Mouse (Mus musculus): ENCODE results near the gene Zfp853.

The Zfp853 gene

GRCm38 (mm10) chr5:143293404-143293803 lies at the start of gene Zfp853:
TSS of gene Zfp853 (minus strand) at chr5:143293623.
- DNase-seq (ENCODE audit: low spot score), result no peak

- no peak for DNase-seq (ENCODE audit: low spot score)
These were observed 46.2 kb upstream of the Zfp853 start for GRCm38 (mm10) chr5:143339603-143340002.

DNA sequence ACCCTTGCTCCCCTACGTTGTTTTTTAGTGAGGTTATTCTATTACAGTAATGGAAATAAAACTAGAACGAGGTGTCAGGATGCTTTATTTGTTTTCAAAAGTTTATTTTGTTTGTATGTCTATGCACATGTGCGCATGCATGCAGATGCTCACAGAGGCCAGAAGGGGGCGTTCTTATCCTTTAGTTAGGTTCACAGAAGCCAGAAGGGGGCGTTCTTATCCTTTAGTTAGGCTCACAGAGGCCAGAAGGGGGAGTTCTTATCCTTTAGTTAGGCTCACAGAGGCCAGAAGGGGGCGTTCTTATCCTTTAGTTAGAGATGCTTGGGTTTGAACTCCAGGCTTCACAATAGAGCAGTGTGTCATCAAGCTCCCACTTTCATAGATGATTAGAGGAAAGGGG lies 43.1 kb upstream of the Zfp853 start:
- no peak for DNase-seq (ENCODE audit: low spot score)

- DNase-seq (ENCODE audit: low spot score), result no peak
These were observed 41.7 kb upstream of the Zfp853 start for GRCm38 (mm10) chr5:143335089-143335460.

GRCm38 (mm10) chr5:143334418-143335088 lies 41.1 kb upstream of the Zfp853 start:
- DNase-seq (ENCODE audit: low spot score), result no peak

DNA sequence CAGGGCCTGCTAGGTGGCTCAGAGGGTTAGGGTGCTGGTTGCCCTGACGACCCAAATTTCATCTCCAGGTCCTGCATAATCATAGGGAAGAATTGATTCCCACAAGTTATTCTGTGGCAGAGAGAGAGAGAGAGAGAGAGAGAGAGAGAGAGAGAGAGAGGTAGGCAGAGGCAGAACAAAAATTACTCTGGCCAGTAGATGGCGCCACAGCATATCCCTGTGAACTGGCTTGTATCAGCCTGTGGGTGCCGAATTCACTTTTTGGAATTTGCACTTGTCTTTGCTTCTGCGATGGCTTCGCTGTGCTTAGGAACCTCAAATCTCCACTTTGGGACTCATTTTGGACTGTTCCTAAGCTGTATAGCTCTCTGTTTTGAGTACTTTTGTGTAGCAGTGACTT lies 40.4 kb upstream of the Zfp853 start:
- DNase-seq (ENCODE audit: low spot score), result peak; percentile 32

DNA sequence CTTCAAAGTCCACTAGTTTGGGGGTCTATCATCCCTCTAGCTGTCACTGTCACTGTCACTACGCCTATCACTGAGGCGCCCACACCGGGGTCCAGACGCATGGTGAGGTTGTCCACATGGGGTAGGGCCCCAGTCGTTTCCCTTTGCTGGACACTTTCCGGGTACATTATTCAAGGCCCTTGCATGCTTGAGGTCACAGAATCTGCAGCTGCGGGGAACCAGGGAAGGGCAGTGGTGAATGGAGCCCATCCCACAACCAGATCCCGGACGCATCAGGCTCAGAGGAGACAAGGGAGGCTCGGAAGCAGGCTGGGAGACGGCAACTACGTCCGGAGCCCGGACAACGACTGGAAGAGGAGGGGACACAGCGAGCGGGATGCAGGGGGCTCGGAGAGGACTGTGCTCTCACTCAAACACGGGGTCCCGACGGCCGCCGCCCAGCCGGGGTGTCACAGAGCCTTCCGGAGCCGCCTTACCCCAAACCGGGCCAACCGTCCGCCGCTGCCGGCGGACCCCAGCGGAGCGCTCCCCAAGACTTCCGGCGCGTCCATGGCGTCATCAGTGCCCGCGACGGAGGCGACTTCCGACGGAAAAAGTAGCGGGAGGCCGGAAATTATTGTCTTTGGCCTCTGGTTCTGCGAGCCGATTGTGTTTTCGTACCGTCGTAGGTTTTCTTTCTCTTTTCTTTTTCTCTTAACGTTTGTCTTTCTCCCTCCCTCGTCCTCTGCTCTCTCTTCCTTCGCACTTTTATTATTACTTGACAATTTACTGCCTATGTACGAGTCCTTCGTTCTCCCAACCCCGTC lies 35.5 kb upstream of the Zfp853 start, which contains the start of gene Zdhhc4:
Gene Zdhhc4 (minus strand): TSS at position 567 of the 806 bp plus-strand sequence.
- DNase-seq (ENCODE audit: low spot score), result peak; percentile 89

- DNase-seq (ENCODE audit: low spot score), result no peak
These were observed 23.8 kb upstream of the Zfp853 start for GRCm38 (mm10) chr5:143317288-143317610.

DNA sequence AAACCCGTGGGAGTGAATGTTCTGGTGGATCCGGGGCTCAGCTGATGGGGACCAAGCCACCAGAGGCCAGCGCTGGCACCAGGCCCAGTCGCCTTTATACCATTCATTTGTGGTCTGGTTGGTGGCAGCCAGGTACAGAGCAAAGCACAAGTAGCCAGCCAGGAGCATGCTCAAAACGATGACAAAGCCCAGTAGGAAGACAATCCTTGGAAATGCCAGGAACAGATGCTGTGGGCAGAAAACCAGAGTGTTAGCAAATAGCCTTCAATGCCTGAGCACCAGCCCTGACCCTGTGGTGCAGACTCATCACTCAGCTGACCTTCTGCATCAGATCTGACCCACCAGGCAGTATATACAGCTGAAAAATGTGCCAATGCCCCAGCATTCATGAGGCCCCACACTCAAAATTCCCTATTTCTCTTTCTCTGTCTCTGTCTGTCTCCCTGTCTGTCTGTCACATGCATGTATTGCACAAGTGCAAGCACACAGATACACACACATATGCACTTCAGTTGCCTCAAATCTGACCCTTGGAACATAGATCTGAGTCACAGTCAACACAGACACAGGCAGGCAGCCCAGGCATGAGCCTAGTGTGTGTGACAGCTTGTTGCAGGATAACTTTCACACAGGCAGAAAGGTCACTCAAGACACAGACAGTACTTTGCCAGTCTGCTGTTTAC lies 23.3 kb upstream of the Zfp853 start:
- no peak for DNase-seq (ENCODE audit: low spot score)

GRCm38 (mm10) chr5:143315514-143315888 lies 22.1 kb upstream of the Zfp853 start:
- DNase-seq (ENCODE audit: low spot score), result no peak

GRCm38 (mm10) chr5:143314730-143315513 lies 21.5 kb upstream of the Zfp853 start, which contains the start of gene E130309D02Rik:
TSS of gene E130309D02Rik (minus strand) at chr5:143315360.
- peak; percentile 82 for DNase-seq (ENCODE audit: low spot score)

DNA sequence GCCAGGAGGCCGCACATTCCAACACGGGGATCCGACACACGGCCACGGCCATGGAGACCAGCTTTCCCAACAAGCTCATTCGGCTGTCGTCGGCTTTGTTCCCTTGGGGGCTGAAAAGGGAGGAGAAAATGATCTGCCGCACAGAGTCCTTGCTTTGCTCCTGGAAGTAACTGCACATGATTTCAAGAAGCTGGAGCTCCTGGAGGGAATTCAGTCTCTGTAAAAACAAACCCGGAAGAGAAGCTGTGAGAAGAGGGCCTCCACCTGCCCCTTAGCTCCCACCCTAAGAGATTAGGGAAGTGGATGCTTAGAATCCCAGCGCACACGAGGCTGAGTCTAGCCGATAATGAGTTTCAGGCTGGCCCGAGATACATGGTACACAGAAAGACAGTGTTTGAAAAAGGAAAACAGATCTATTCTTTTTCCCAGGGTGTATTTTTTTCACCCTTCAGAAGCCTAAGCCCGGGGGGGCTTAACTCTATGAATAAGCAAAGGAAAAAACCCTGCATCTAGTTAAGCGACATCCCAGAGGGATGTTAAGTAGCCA lies 20.8 kb upstream of the Zfp853 start:
- no peak for DNase-seq (ENCODE audit: low spot score)

- DNase-seq (ENCODE audit: low spot score), result peak; percentile 34
These were observed 18.5 kb upstream of the Zfp853 start for GRCm38 (mm10) chr5:143311886-143312285.

DNA sequence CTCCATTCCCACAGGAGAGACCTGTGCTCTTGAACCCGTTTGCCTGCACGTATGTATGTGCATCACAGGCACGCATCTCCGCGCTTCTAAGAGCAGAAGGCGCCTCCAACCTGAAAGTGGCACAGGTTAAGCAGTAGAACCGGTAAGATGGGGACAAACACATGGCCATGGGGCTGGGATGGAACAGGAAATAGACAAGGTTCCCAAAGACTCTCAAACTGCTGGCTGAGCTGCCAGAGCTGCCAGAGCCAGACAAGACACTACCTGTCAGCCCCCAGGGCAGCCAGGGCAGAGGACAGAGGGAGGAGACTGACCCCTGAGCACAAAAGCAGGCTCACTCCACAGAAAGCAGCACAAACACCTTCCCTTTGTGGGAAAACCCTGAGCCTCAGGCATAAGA lies 16.5 kb upstream of the Zfp853 start:
- no peak for DNase-seq (ENCODE audit: low spot score)

- DNase-seq (ENCODE audit: low spot score), result no peak
These were observed 15.4 kb upstream of the Zfp853 start for GRCm38 (mm10) chr5:143308825-143309224.

GRCm38 (mm10) chr5:143304251-143304650 lies 10.8 kb upstream of the Zfp853 start:
- no peak for DNase-seq (ENCODE audit: low spot score)

- no peak for DNase-seq (ENCODE audit: low spot score)
These were observed 7.9 kb upstream of the Zfp853 start for GRCm38 (mm10) chr5:143301296-143301695.

DNA sequence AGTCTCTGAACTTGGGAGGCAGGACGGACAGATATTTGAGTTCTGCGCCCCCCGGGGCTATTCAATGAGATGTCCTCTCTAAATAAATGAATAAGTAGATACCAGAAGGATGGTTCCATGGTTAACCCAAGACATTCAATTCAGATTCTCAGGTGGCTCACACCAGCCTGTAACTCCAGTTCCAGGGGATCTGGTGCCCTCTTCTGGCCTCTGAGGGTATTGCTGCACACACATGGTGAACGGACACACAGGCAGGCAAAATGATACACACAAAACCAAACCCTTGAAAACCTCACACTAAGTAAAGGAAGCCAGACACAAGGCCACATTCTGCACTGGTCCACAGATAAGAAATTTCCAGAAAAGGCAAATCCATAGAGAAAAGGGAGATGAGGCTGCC lies 6.3 kb upstream of the Zfp853 start:
- no peak for DNase-seq (ENCODE audit: low spot score)

- DNase-seq (ENCODE audit: low spot score), result no peak
These were observed 5.0 kb upstream of the Zfp853 start for GRCm38 (mm10) chr5:143298391-143298790.

GRCm38 (mm10) chr5:143297986-143298385 lies 4.6 kb upstream of the Zfp853 start:
- DNase-seq (ENCODE audit: low spot score), result no peak

GRCm38 (mm10) chr5:143295330-143295729 lies 1.9 kb upstream of the Zfp853 start:
- DNase-seq (ENCODE audit: low spot score), result no peak

- no peak for DNase-seq (ENCODE audit: low spot score)
These were observed 1.4 kb upstream of the Zfp853 start for GRCm38 (mm10) chr5:143294862-143295261.

Measured in ovary, postnatal 10 days (tissue).